Comparison of ENCODE assay signal across 9 mouse cellular contexts in genomic region chr10:69252112-69253074, GRCm38 (mm10). TPM values are rescaled to one million over a fixed set of nuclear protein-coding genes. Genes with fewer than 3 reads are reported as not detected.
A peak's percentile ranks its signal among the peaks of the same experiment; 100 is the strongest.
DNase-seq lines count a peak whose midpoint lies in the region; ATAC-seq and TF ChIP-seq lines count a peak whose summit lies in the region.
"Had no signal": no experiment of that assay in that cellular context is flagged by ENCODE, and none has a peak within 500 bp of the region (broad histone marks: within the 10 kb centered on the region; RNA-seq: fewer than 3 reads in every experiment).

No protein-coding gene starts in this region.

- H3K4me3 ChIP-seq in embryonic facial prominence, embryonic 12.5 days, result no peak overlapping the region
- no peak overlapping the region for H3K4me3 ChIP-seq in limb, embryonic 10.5 days
- no peak overlapping the region; the same call in 1 of the 2 replicates for H3K4me3 ChIP-seq in spleen, adult 2 months (ENCODE audit: extremely low read depth, insufficient read depth, insufficient read length)

- DNase-seq in kidney, postnatal 10 days, result peak; percentile 39
- DNase-seq in kidney, adult 8-10 months, result no peak
- no peak for DNase-seq in limb, embryonic 10.5 days (ENCODE audit: low spot score)
- DNase-seq in spleen, adult 2 months (ENCODE audit: low read depth in 1 of 2, low spot score in 2 of 2), result peak; percentile 50 to 52
- no peak for DNase-seq in Muller cell, postnatal 12 days (ENCODE audit: inconsistent ontology term)
- no peak for DNase-seq in retina, postnatal 1 day
- DNase-seq: adrenal gland, postnatal 36 days had no signal

- peaks cover 20% of the 10 kb centered on the region for H3K4me1 ChIP-seq in embryonic facial prominence, embryonic 12.5 days
- H3K4me1 ChIP-seq in limb, embryonic 10.5 days, result peaks cover 31% of the 10 kb centered on the region
- peaks cover 26% of the 10 kb centered on the region; the same call in 1 of the 2 replicates for H3K4me1 ChIP-seq in spleen, adult 2 months (ENCODE audit: control insufficient read depth, insufficient read depth, insufficient read length)

- H3K4me2 ChIP-seq in embryonic facial prominence, embryonic 12.5 days (replicated peaks), result no peak overlapping the region
- H3K4me2 ChIP-seq: midbrain, embryonic 11.5 days had no signal

- 89% methylated on average over 17 of the region's 17 CpGs for WGBS in embryonic facial prominence, embryonic 12.5 days
- WGBS in limb, embryonic 10.5 days, result 89% methylated on average over 17 of the region's 17 CpGs
- 51% methylated on average over 17 of the region's 17 CpGs for WGBS in spleen, adult 2 months

- no peaks in the 10 kb centered on the region for H3K9me3 ChIP-seq in embryonic facial prominence, embryonic 12.5 days
- no peaks in the 10 kb centered on the region for H3K9me3 ChIP-seq in limb, embryonic 10.5 days (replicated peaks)

- H3K27me3 ChIP-seq in embryonic facial prominence, embryonic 12.5 days, result no peaks in the 10 kb centered on the region
- no peaks in the 10 kb centered on the region for H3K27me3 ChIP-seq in limb, embryonic 10.5 days (ENCODE audit: low read depth, poor library complexity, severe bottlenecking)
- H3K27me3 ChIP-seq in spleen, adult 2 months (ENCODE audit: control insufficient read depth, insufficient read depth, low read length), result no peaks in the 10 kb centered on the region

- ATAC-seq in embryonic facial prominence, embryonic 12.5 days (ENCODE audit: insufficient number of reproducible peaks, insufficient read depth, low FRiP score, low TSS enrichment), result no peak

- no peak for TF ChIP-seq POLR2A in spleen, adult 2 months (IDR thresholded peaks at IDR 0.05; ENCODE audit: low read depth, low read length)

- no peak overlapping the region for H3K9ac ChIP-seq in embryonic facial prominence, embryonic 12.5 days

- H3K27ac ChIP-seq in embryonic facial prominence, embryonic 12.5 days, result peak overlapping the region; percentile 43; the same call in 1 of the 2 replicates
- H3K27ac ChIP-seq in limb, embryonic 10.5 days, result peak overlapping the region; percentile 83
- peak overlapping the region; percentile 93 for H3K27ac ChIP-seq in spleen, adult 2 months (ENCODE audit: insufficient read depth, low read length)

- peaks cover 25% of the 10 kb centered on the region for H3K36me3 ChIP-seq in embryonic facial prominence, embryonic 12.5 days
- H3K36me3 ChIP-seq in limb, embryonic 10.5 days, result peaks cover 27% of the 10 kb centered on the region
- H3K36me3 ChIP-seq in spleen, adult 2 months (ENCODE audit: control insufficient read depth, insufficient read depth, low read length), result no peaks in the 10 kb centered on the region

- TF ChIP-seq CTCF in spleen, adult 2 months (IDR thresholded peaks at IDR 0.05; ENCODE audit: extremely low read depth, insufficient read depth, insufficient read length, insufficient replicate concordance), result no peak

RNA-seq across cellular contexts. Expression of gene A930033H14Rik, which starts 39.5 kb away (rescaled TPM):
- 3.0 and 3.3 TPM in 2 replicates for polyA plus RNA-seq in embryonic facial prominence, embryonic 12.5 days (2016; fragmentation: Nextera tagmentation; extraction: Ambion mirVana)
- polyA plus RNA-seq in limb, embryonic 10.5 days (2016; fragmentation: Nextera tagmentation; extraction: Ambion mirVana), result 1.0 and 1.6 TPM in 2 replicates
- polyA plus RNA-seq in spleen, adult 2 months (2012; rRNA removed), result 0.53 and 0.58 TPM in 2 replicates

Comparison
In these comparisons a context has a peak if more than half of its experiments do, and no peak if none do; other contexts are left out.
1. DNase-seq: peak in kidney, postnatal 10 days (single experiment) and spleen, adult 2 months (2 of 2); none in kidney, adult 8-10 months (0 of 2), limb, embryonic 10.5 days (single experiment), Muller cell, postnatal 12 days (single experiment) and retina, postnatal 1 day (single experiment).
2. H3K27ac ChIP-seq: peak in every context shown above with its lines; median percentile 93 in spleen, adult 2 months; 83 in limb, embryonic 10.5 days; 43 in embryonic facial prominence, embryonic 12.5 days.